Mouse (Mus musculus): ENCODE results near the gene Kcna2. TPM values are rescaled to one million over a fixed set of nuclear protein-coding genes. Genes with fewer than 3 reads are reported as not detected.

Gene Kcna2
- polyA plus RNA-seq, 1 experiment from 2014 or later, result 1.5 TPM

DNA sequence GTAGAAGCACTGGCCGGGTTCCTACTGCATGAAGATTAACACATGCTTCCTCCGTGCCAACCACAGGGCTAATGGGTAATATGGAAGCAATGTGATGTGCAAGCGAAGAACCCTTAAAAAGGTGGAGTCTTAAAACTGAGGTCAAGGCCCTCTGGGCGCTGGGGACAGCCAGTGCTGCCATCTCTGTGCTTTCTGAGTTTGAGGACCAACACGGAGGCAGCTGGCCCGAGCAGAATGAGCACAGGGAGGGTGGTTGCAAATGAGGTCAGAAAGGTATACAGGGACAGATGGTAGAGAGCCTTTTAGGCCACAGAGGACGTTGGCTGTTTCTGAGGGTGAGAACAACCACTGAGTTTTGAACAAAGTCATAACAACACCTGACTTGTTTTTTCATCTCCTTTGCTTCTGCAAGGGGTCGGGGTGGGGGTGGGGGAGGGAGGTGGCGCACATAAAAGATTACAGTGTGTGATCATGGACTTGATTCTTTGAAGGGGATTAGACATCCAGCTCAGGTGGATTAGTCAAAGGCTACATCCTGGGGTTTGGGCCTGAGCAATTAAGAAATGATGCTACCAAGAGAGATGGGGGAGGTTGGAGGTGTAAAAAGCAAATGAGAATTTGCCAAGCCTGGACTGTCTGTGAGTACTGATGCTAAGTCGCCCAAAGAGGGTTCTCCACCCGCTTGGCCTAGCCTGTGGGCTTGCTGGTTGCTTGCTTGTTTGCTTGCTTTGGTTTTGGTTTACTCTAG is 10.4 kb upstream of the Kcna2 start:
- Histone ChIP-seq H3K9ac (replicated peaks; ENCODE audit: low read length) (no peak overlapping the region), H3K27ac (replicated peaks; ENCODE audit: low read depth, low read length) (no peak overlapping the region), H3K4me2 (ENCODE audit: low read length) (no peak overlapping the region), H3K36me3 (ENCODE audit: control insufficient read depth, insufficient read depth, low read length) (no peaks in the 10 kb centered on the region), H3K4me3 (replicated peaks; ENCODE audit: low read depth, low read length) (no peak overlapping the region), H3K4me1 (ENCODE audit: control insufficient read depth, insufficient read depth, low read length) (no peaks in the 10 kb centered on the region), H3K27me3 (ENCODE audit: control insufficient read depth, insufficient read depth, low read length) (no peaks in the 10 kb centered on the region), H3K9me3 (ENCODE audit: control insufficient read depth, low read length) (no peaks in the 10 kb centered on the region)
- DNase-seq (no peak), ATAC-seq (ENCODE audit: low FRiP score, low TSS enrichment) (no peak)
- whole genome bisulfite sequencing, result 71% methylated on average over 11 of the region's 11 CpGs

DNA sequence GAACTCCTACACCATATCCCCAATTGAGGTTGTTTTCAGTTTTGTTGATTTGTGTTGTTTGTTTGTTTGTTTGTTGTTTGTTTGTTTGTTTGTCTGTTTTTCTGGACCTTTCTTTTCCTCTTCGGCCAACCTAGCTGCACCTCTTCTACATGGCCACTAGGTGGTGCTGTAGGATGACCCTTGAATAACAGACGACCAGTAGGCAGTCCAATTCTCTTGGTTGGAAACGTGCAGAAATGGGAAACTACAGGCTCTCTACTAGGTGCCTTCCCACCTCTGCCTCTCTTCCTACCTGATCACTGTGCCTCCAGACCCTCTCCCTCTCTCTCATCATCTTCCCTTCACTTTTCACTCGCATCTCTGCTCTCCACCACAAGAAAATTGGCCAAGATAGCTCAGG is 6.9 kb upstream of the Kcna2 start:
- ATAC-seq (ENCODE audit: low FRiP score, low TSS enrichment), result peak; percentile 66; the same call in 1 of the 2 replicates

DNA sequence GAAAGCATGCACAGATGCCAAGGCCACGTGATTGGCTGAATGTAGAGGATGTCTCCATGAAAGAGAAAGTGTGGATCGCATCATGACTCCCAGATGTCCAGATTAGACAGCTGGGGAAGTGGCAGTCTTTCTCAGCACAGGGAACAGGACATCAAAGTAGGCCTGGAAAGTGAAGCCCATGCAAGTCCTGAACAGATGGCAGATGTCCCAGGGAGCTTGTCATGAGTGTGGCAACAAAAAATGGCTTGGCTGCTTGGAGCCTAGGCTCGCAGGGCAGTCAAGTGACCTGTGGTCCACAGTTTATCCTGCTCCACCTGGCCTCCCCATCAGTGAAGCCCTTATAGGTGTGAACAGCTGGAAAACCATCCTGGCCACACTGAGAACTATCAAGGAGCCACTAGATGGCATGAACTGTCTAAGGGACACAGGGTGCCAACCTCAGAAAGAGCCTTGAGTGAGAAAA is 4.6 kb upstream of the Kcna2 start:
- DNase-seq, result no peak
- H3K9ac ChIP-seq (replicated peaks; ENCODE audit: low read length), result no peak overlapping the region
- WGBS, result 87% methylated on average over 3 of the region's 3 CpGs

More for the DNA sequence above, 6.9 kb upstream of the Kcna2 start:
- peak; percentile 83 for DNase-seq
- Histone ChIP-seq H3K4me2 (ENCODE audit: low read length) (no peak overlapping the region), H3K36me3 (ENCODE audit: control insufficient read depth, insufficient read depth, low read length) (no peaks in the 10 kb centered on the region), H3K27ac (replicated peaks; ENCODE audit: low read depth, low read length) (no peak overlapping the region; the same call in 1 of the 2 replicates), H3K9me3 (ENCODE audit: control insufficient read depth, low read length) (no peaks in the 10 kb centered on the region), H3K9ac (replicated peaks; ENCODE audit: low read length) (no peak overlapping the region), H3K4me3 (replicated peaks; ENCODE audit: low read depth, low read length) (no peak overlapping the region), H3K4me1 (ENCODE audit: control insufficient read depth, insufficient read depth, low read length) (no peaks in the 10 kb centered on the region), H3K27me3 (ENCODE audit: control insufficient read depth, insufficient read depth, low read length) (no peaks in the 10 kb centered on the region)
- 3% methylated on average over 4 of the region's 4 CpGs for WGBS

DNA sequence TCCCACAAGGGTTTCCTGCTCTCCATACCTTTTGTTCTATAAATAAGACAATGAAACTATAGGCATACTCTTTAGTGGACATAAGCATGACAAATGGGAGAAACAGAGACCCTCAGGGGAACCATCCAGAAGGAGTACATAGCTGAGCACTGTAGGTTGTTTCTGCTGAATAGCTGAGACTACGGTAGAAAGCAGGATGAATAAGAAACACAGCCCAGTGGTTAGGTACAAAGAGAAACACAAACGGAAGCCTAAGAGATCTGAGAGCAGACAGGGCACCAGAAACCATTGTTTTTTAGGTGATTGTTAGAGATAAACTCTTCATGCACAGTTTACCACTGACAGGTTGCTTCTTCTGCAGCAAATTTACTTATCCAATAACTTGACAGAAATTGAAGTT is 1.1 kb upstream of the Kcna2 start:
- H3K4me3 ChIP-seq (replicated peaks; ENCODE audit: low read depth, low read length), result no peak overlapping the region
- H3K27ac ChIP-seq (replicated peaks; ENCODE audit: low read depth, low read length), result no peak overlapping the region
- no peak overlapping the region for H3K4me2 ChIP-seq (ENCODE audit: low read length)
- peaks cover 6% of the 10 kb centered on the region; the same call in 1 of the 2 replicates for H3K27me3 ChIP-seq (ENCODE audit: control insufficient read depth, insufficient read depth, low read length)
- ATAC-seq (ENCODE audit: low FRiP score, low TSS enrichment) (no peak), DNase-seq (no peak)
- no peaks in the 10 kb centered on the region for H3K9me3 ChIP-seq (ENCODE audit: control insufficient read depth, low read length)
- no peaks in the 10 kb centered on the region for H3K36me3 ChIP-seq (ENCODE audit: control insufficient read depth, insufficient read depth, low read length)
- peaks cover 17% of the 10 kb centered on the region for H3K4me1 ChIP-seq (ENCODE audit: control insufficient read depth, insufficient read depth, low read length)
- H3K9ac ChIP-seq (replicated peaks; ENCODE audit: low read length), result no peak overlapping the region
- WGBS, result 17% methylated on average over 2 of the region's 2 CpGs

More for the DNA sequence above, 4.6 kb upstream of the Kcna2 start:
- Histone ChIP-seq H3K4me3 (replicated peaks; ENCODE audit: low read depth, low read length) (no peak overlapping the region), H3K27me3 (ENCODE audit: control insufficient read depth, insufficient read depth, low read length) (peaks cover 6% of the 10 kb centered on the region; the same call in 1 of the 2 replicates), H3K27ac (replicated peaks; ENCODE audit: low read depth, low read length) (no peak overlapping the region), H3K9me3 (ENCODE audit: control insufficient read depth, low read length) (no peaks in the 10 kb centered on the region), H3K4me2 (ENCODE audit: low read length) (no peak overlapping the region), H3K36me3 (ENCODE audit: control insufficient read depth, insufficient read depth, low read length) (no peaks in the 10 kb centered on the region), H3K4me1 (ENCODE audit: control insufficient read depth, insufficient read depth, low read length) (peaks cover 6% of the 10 kb centered on the region; the same call in 1 of the 2 replicates)
- no peak for ATAC-seq (ENCODE audit: low FRiP score, low TSS enrichment)

DNA sequence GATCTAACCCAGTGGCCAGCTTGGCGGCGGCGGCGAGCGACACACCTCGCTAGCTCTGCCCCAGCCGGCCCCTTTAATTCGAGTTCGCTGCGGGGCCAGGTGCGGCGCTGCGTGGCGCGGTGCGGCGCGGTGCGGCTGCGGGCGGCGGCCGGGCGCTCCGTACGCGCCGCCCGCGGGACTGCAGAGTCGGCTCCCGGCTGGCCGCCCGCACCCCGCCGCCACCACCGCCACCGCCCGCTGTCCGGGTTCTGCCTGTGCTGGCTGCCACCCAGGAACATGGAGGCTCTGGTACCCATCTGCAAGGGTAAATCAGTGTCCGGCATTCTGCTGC is 475 bp downstream of the Kcna2 start:
- under 1% methylated on average over 35 of the region's 41 CpGs for WGBS
- peak overlapping the region; percentile 85 for H3K9ac ChIP-seq (replicated peaks; ENCODE audit: low read length)
- peak overlapping the region; percentile 91 for H3K4me2 ChIP-seq (ENCODE audit: low read length)
- no peaks in the 10 kb centered on the region for H3K9me3 ChIP-seq (ENCODE audit: control insufficient read depth, low read length)
- peak overlapping the region; percentile 76 for H3K4me3 ChIP-seq (replicated peaks; ENCODE audit: low read depth, low read length)
- ATAC-seq (ENCODE audit: low FRiP score, low TSS enrichment), result peak; percentile 74
- H3K27me3 ChIP-seq (ENCODE audit: control insufficient read depth, insufficient read depth, low read length), result peaks cover 6% of the 10 kb centered on the region; the same call in 1 of the 2 replicates
- peaks cover 24% of the 10 kb centered on the region for H3K4me1 ChIP-seq (ENCODE audit: control insufficient read depth, insufficient read depth, low read length)
- H3K27ac ChIP-seq (replicated peaks; ENCODE audit: low read depth, low read length), result peak overlapping the region; percentile 87
- peak; percentile 78 for DNase-seq
- no peaks in the 10 kb centered on the region for H3K36me3 ChIP-seq (ENCODE audit: control insufficient read depth, insufficient read depth, low read length)

DNA sequence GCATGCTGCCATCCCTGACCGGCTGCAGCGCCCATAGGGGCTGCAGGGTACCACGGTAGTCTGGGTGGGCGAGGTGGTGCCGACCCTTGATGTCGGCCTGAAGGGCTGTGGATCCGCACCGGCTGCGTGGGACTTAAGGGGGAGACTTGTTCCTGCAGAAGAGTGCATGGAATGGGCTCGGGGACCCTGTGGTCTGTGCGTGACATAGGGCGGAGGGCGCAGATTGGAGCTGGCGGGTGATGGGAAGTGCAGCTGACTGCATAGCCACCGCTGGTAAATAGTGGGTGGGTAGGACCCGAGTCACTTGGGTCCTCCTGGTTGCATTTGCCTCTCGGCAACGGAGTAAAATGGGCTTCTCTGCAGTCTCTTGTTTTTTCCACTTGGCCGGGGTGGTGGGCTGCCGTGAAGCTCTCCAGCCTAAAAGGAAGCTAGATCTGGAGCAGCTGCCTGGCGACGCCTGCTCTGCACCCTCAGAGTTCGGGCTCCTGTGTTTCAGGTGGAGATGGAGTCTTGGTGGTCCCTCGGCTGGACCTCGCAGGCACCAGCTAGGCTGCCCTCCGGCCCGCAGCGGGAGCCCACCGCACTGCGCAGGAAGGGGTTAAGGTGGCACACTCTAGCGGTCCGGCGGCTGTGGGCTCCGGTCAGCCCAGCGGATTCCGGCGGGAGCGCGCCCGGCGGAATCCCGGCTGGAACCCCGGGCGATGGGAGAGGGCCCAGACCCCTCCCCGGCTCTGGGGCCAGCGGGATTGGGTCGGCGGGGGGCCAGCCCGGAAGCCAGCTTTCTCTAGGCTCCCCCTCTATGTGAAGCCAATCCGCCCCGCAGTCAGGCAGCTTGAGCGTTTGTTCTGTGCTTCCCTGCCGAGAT is 1.1 kb downstream of the Kcna2 start:
- Histone ChIP-seq H3K4me1 (ENCODE audit: control insufficient read depth, insufficient read depth, low read length) (peaks cover 24% of the 10 kb centered on the region), H3K9ac (replicated peaks; ENCODE audit: low read length) (peak overlapping the region; percentile 85)
- under 1% methylated on average over 53 of the region's 53 CpGs for WGBS

DNA sequence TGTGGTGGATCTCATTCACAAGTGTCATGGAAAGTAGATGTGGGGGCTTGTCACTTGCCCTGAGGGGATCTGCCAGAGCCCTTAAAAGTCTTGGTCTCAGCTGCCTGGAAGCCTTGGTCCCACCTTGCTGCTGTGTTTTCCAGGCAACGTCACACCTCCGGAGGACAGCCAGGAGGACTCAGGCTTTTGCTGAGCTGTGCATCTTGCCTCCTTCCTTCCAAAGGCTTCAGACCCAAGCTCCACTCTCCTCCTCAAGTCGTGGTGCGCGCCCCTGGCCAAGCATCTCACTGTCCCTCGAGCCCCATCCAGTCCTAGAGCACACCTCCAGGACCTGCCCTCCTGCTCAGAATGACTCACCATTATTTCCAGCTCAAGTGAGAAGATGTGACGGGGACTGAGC is 2.1 kb downstream of the Kcna2 start:
- H3K4me2 ChIP-seq (ENCODE audit: low read length), result peak overlapping the region; percentile 91
- DNase-seq (no peak), ATAC-seq (ENCODE audit: low FRiP score, low TSS enrichment) (no peak)
- peaks cover 6% of the 10 kb centered on the region; the same call in 1 of the 2 replicates for H3K27me3 ChIP-seq (ENCODE audit: control insufficient read depth, insufficient read depth, low read length)
- no peaks in the 10 kb centered on the region for H3K36me3 ChIP-seq (ENCODE audit: control insufficient read depth, insufficient read depth, low read length)
- H3K9me3 ChIP-seq (ENCODE audit: control insufficient read depth, low read length), result no peaks in the 10 kb centered on the region
- peaks cover 24% of the 10 kb centered on the region for H3K4me1 ChIP-seq (ENCODE audit: control insufficient read depth, insufficient read depth, low read length)
- WGBS, result 68% methylated on average over 7 of the region's 7 CpGs
- peak overlapping the region; percentile 85 for H3K9ac ChIP-seq (replicated peaks; ENCODE audit: low read length)
- H3K4me3 ChIP-seq (replicated peaks; ENCODE audit: low read depth, low read length), result peak overlapping the region; percentile 76
- H3K27ac ChIP-seq (replicated peaks; ENCODE audit: low read depth, low read length), result peak overlapping the region; percentile 87; the same call in 1 of the 2 replicates

More for the DNA sequence above, 1.1 kb downstream of the Kcna2 start:
- Histone ChIP-seq H3K27ac (replicated peaks; ENCODE audit: low read depth, low read length) (peak overlapping the region; percentile 87), H3K4me3 (replicated peaks; ENCODE audit: low read depth, low read length) (peak overlapping the region; percentile 76), H3K9me3 (ENCODE audit: control insufficient read depth, low read length) (no peaks in the 10 kb centered on the region), H3K36me3 (ENCODE audit: control insufficient read depth, insufficient read depth, low read length) (no peaks in the 10 kb centered on the region), H3K4me2 (ENCODE audit: low read length) (peak overlapping the region; percentile 91), H3K27me3 (ENCODE audit: control insufficient read depth, insufficient read depth, low read length) (peaks cover 6% of the 10 kb centered on the region; the same call in 1 of the 2 replicates)
- DNase-seq (peak; percentile 77), ATAC-seq (ENCODE audit: low FRiP score, low TSS enrichment) (peak; percentile 85)

DNA sequence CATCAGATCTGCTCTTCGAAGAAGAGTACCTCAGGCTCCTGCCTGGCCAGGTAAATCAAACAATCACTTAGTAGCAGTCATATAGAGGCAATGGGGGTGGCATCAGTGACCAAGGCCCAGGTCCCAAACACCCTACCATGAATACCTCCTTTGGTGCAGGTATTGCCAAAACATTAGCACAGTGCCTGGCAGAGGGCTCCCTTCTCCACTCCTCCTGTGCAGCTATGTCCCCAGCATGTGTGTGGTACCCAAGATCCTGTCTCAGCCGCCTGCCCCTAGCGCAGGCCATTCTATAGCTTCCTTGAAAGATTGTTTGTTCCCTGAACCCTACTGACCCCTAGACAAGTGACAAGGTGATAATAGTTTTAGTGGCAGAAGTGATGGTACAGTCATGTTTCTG is 2.5 kb downstream of the Kcna2 start:
- 92% methylated on average over 3 of the region's 3 CpGs for WGBS
- no peak overlapping the region for H3K27ac ChIP-seq (replicated peaks; ENCODE audit: low read depth, low read length)
- H3K4me3 ChIP-seq (replicated peaks; ENCODE audit: low read depth, low read length), result no peak overlapping the region
- H3K36me3 ChIP-seq (ENCODE audit: control insufficient read depth, insufficient read depth, low read length), result no peaks in the 10 kb centered on the region
- H3K9ac ChIP-seq (replicated peaks; ENCODE audit: low read length), result peak overlapping the region; percentile 85; the same call in 1 of the 2 replicates
- DNase-seq, result no peak
- H3K9me3 ChIP-seq (ENCODE audit: control insufficient read depth, low read length), result no peaks in the 10 kb centered on the region
- H3K4me2 ChIP-seq (ENCODE audit: low read length), result peak overlapping the region; percentile 91
- peaks cover 6% of the 10 kb centered on the region; the same call in 1 of the 2 replicates for H3K27me3 ChIP-seq (ENCODE audit: control insufficient read depth, insufficient read depth, low read length)
- H3K4me1 ChIP-seq (ENCODE audit: control insufficient read depth, insufficient read depth, low read length), result peaks cover 24% of the 10 kb centered on the region
- ATAC-seq (ENCODE audit: low FRiP score, low TSS enrichment), result no peak
